Mouse (Mus musculus): Measurements from ENCODE around the gene BC030870.

- TF ChIP-seq GATA1 (IDR thresholded peaks at IDR 0.05; ENCODE audit: borderline replicate concordance, low read length) (no peak), FLI1 (IDR thresholded peaks at IDR 0.05; ENCODE audit: low read length) (no peak)
Observed at GRCm38 (mm10) chr8:65080731-65081130, 48.6 kb downstream of the BC030870 start.
